Mouse (Mus musculus): ENCODE data around the gene Klf9. TPM values are rescaled to one million over a fixed set of nuclear protein-coding genes. Genes with fewer than 3 reads are reported as not detected.
"Not testable (repeated sequence)": the region's sequence is repeated elsewhere in the genome, so short reads cannot be mapped to it uniquely, and the experiment has no call there.

Gene Klf9
- total RNA-seq, 1 experiment from 2014 or later, result 19.9 TPM

GRCm38 (mm10) chr19:23136202-23136850 lies 4.7 kb upstream of the Klf9 start:
- ATAC-seq (replicated peaks in 1 of 2; ENCODE audit: insufficient read depth in 1 of 2, low FRiP score in 2 of 2, low TSS enrichment in 1 of 2, low read depth in 1 of 2, poor library complexity in 2 of 2, severe bottlenecking in 2 of 2), result no peak

GRCm38 (mm10) chr19:23137295-23137694 lies 3.7 kb upstream of the Klf9 start:
- ATAC-seq (replicated peaks in 1 of 2; ENCODE audit: insufficient read depth in 1 of 2, low FRiP score in 2 of 2, low TSS enrichment in 1 of 2, low read depth in 1 of 2, poor library complexity in 2 of 2, severe bottlenecking in 2 of 2), result no peak

GRCm38 (mm10) chr19:23139756-23140470 lies 1.1 kb upstream of the Klf9 start:
- ATAC-seq (replicated peaks in 1 of 2; ENCODE audit: insufficient read depth in 1 of 2, low FRiP score in 2 of 2, low TSS enrichment in 1 of 2, low read depth in 1 of 2, poor library complexity in 2 of 2, severe bottlenecking in 2 of 2), result no peak

GRCm38 (mm10) chr19:23141391-23142281 lies 610 bp downstream of the Klf9 start:
- no peak for ATAC-seq (replicated peaks in 1 of 2; ENCODE audit: insufficient read depth in 1 of 2, low FRiP score in 2 of 2, low TSS enrichment in 1 of 2, low read depth in 1 of 2, poor library complexity in 2 of 2, severe bottlenecking in 2 of 2)

GRCm38 (mm10) chr19:23142427-23143073 lies 1.5 kb downstream of the Klf9 start:
- ATAC-seq (replicated peaks in 1 of 2; ENCODE audit: insufficient read depth in 1 of 2, low FRiP score in 2 of 2, low TSS enrichment in 1 of 2, low read depth in 1 of 2, poor library complexity in 2 of 2, severe bottlenecking in 2 of 2), result no peak

GRCm38 (mm10) chr19:23143074-23143445 lies 2.0 kb downstream of the Klf9 start:
- no peak for ATAC-seq (replicated peaks in 1 of 2; ENCODE audit: insufficient read depth in 1 of 2, low FRiP score in 2 of 2, low TSS enrichment in 1 of 2, low read depth in 1 of 2, poor library complexity in 2 of 2, severe bottlenecking in 2 of 2)

- no peak for ATAC-seq (replicated peaks in 1 of 2; ENCODE audit: insufficient read depth in 1 of 2, low FRiP score in 2 of 2, low TSS enrichment in 1 of 2, low read depth in 1 of 2, poor library complexity in 2 of 2, severe bottlenecking in 2 of 2)
Measured at GRCm38 (mm10) chr19:23143541-23143940, 2.5 kb downstream of the Klf9 start.

GRCm38 (mm10) chr19:23144031-23144430 lies 3.0 kb downstream of the Klf9 start:
- no peak for ATAC-seq (replicated peaks in 1 of 2; ENCODE audit: insufficient read depth in 1 of 2, low FRiP score in 2 of 2, low TSS enrichment in 1 of 2, low read depth in 1 of 2, poor library complexity in 2 of 2, severe bottlenecking in 2 of 2)

- ATAC-seq (replicated peaks in 1 of 2; ENCODE audit: insufficient read depth in 1 of 2, low FRiP score in 2 of 2, low TSS enrichment in 1 of 2, low read depth in 1 of 2, poor library complexity in 2 of 2, severe bottlenecking in 2 of 2), result no peak
Measured at GRCm38 (mm10) chr19:23145146-23145545, 4.1 kb downstream of the Klf9 start.

GRCm38 (mm10) chr19:23145575-23145974 lies 4.5 kb downstream of the Klf9 start:
- ATAC-seq (replicated peaks in 1 of 2; ENCODE audit: insufficient read depth in 1 of 2, low FRiP score in 2 of 2, low TSS enrichment in 1 of 2, low read depth in 1 of 2, poor library complexity in 2 of 2, severe bottlenecking in 2 of 2), result not testable (repeated sequence)

GRCm38 (mm10) chr19:23146409-23146861 lies 5.4 kb downstream of the Klf9 start:
- ATAC-seq (replicated peaks in 1 of 2; ENCODE audit: insufficient read depth in 1 of 2, low FRiP score in 2 of 2, low TSS enrichment in 1 of 2, low read depth in 1 of 2, poor library complexity in 2 of 2, severe bottlenecking in 2 of 2), result no peak

GRCm38 (mm10) chr19:23147026-23147966 lies 6.3 kb downstream of the Klf9 start:
- no peak for ATAC-seq (replicated peaks in 1 of 2; ENCODE audit: insufficient read depth in 1 of 2, low FRiP score in 2 of 2, low TSS enrichment in 1 of 2, low read depth in 1 of 2, poor library complexity in 2 of 2, severe bottlenecking in 2 of 2)

GRCm38 (mm10) chr19:23149465-23150410 lies 8.7 kb downstream of the Klf9 start:
- ATAC-seq (replicated peaks in 1 of 2; ENCODE audit: insufficient read depth in 1 of 2, low FRiP score in 2 of 2, low TSS enrichment in 1 of 2, low read depth in 1 of 2, poor library complexity in 2 of 2, severe bottlenecking in 2 of 2), result no peak

- ATAC-seq (replicated peaks in 1 of 2; ENCODE audit: insufficient read depth in 1 of 2, low FRiP score in 2 of 2, low TSS enrichment in 1 of 2, low read depth in 1 of 2, poor library complexity in 2 of 2, severe bottlenecking in 2 of 2), result no peak
Measured at GRCm38 (mm10) chr19:23150556-23151265, 9.7 kb downstream of the Klf9 start.

GRCm38 (mm10) chr19:23151651-23152070 lies 10.6 kb downstream of the Klf9 start:
- ATAC-seq (replicated peaks in 1 of 2; ENCODE audit: insufficient read depth in 1 of 2, low FRiP score in 2 of 2, low TSS enrichment in 1 of 2, low read depth in 1 of 2, poor library complexity in 2 of 2, severe bottlenecking in 2 of 2), result peak; percentile 86 to 88
